Mouse (Mus musculus) neutrophil, adult 83 days (primary cell): Measurements from ENCODE around the gene Krt84. TPM values are rescaled to one million over a fixed set of nuclear protein-coding genes. Genes with fewer than 3 reads are reported as not detected.

Experiments used
- total RNA-seq, 2 experiments: library from RNA; stranded (reverse); gene quantifications; one replicate each; pipeline ENCODE4 v1.2.4; 2023

The Krt84 gene
- not detected for total RNA-seq

DNA sequence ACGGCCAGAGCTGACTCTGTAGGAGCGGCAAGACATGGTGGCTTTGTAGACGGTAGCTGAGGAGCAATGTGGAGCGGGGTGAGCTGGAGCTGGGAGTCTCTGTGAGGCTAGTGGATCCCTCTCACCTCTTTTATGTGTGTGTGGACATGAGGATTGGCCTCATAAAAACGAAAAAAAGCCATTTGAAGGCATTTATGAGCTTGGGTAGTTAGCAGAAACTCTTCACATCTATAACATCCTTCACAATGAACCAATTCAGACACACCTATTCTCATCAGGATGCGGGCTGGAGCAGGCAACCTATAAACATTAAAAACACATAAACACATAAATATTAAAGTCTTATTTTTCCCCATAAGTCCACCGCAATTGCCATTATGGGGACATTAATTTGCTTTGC is at the start of gene Krt84:
Krt84 (minus strand) TSS at position 101 of the 400 bp plus-strand sequence.

DNA sequence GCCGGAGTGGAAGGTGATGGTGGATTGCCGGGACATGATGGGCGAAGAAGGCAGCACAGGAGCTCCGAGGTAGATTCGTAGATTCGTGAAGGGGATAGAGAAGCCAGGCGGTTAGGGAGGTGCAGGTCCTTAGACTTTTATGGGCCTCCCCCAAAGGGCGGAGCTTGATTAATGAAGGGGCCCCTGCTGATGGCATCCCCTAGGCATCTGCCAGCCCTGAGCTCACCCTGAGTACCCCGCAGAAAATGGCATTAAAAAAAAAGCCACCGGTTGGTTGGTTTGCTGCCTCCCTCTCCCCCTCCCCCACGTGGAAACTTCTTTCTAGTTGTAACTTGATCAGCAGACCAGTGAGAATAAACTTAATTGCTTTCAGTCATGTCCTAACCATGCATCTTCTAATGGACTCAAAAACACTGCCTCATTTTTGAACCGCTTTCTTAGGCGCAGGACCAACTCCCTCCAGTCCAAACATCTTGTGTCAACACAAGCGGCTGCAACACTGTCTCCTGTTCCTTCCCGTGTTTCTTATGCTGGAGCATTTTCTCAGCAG is 41.3 kb upstream of the Krt84 start, which contains the start of gene Krt75:
Krt75 (minus strand) TSS at position 109 of the 550 bp plus-strand sequence.

DNA sequence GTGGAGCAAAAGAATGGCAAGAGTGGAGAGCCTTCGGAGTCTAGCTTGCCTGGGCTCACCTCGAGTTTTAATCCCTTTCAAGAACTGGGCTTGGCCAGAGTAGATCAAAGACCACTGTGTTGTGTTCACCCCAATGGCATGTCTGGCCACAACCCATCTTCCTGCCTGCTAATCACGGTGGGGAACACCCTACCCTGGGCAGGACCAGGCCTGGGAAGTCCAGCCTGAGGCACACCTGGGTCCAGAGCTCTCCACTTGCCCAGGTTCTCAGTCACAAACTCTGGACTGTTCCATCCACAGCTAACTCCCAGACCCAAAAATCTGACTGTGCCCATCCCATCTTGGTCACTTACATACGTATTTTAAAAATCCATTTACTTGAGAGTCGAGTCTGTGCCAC is 30.2 kb upstream of the Krt84 start, which contains the start of gene Krt90:
Krt90 (minus strand) TSS at position 101 of the 400 bp plus-strand sequence.

DNA sequence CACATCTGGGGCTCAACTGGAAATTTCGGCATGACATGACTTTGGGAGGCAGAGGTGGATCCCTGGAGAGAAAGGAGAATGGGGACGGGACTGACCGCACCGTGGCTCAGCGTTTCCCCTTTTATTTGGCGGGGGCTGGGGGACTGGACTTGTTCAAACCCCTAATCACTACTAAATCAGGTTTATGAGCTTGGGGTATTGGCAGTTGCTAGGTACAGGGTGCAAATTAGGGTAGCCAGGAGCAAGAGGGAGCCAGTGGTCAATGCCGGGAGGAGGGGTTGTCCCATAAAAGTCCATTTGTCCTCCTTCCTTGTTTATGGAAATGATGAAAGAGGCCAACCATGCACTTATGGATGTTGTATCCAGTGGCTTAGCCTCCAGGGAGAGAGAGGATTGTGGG is 17.9 kb upstream of the Krt84 start, which contains the start of gene Krt82:
Krt82 (minus strand) TSS at position 101 of the 400 bp plus-strand sequence.

DNA sequence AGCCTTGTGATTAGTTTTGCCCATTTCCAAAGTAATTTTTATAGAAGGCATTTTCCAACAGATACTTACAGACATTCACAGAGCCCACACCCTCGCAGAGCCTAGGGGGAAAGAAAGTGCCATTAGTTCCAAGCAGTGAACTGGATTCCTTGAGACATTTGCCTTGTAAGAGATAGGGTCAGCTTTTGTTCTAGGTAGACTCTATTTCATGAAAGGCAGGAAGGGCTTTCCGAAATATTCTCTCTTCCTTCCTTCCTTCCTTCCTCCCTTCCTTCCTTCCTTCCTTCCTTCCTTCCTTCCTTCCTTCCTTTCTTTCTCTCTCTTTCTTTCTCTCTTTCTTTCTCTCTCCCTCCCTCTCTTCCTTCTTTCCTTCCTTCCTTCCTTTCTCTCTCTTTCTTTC is 15.5 kb downstream of the Krt84 start, which contains the start of gene Gm49425:
Gm49425 (minus strand) TSS at position 101 of the 400 bp plus-strand sequence.

DNA sequence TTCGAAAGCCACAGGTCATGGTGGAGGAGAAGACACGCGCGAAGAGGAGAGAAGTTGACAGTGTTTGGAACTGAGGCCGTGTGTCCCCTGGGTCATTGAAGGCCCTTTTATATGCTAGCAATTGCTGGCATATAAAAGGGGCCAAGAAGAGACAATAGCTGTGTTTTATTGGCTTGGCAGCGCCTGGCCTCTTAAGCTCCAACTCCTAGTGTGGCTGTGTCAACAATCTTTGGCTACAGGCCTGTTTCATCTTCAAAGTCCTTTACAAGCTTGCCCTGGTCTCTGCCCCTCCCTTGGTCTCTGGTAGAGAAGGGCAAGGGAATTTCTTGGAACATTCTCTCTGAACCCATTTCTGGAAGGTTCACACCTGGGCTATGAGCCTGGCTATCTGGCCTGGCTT is 41.2 kb downstream of the Krt84 start, which contains the start of gene Krt83:
Krt83 (minus strand) TSS at position 82 of the 400 bp plus-strand sequence.

Other genes starting within 250 kb of the Krt84 start
- gene Atg101, start 248.5 kb downstream of the Krt84 start, total RNA-seq, result 10 to 100 TPM; 49.4 to 56.3 TPM
- under 1 TPM; 0.24 to 0.26 TPM for gene 6030408B16Rik, start 239.6 kb downstream of the Krt84 start, total RNA-seq
- 10 to 100 TPM; 27.7 to 29.9 TPM for gene Krt80, start 162.7 kb downstream of the Krt84 start, total RNA-seq
- 1 to 10 TPM; 3.7 to 4.5 TPM for gene Krt7, start 121.8 kb downstream of the Krt84 start, total RNA-seq
- not detected for gene Krt87, start 94.0 kb downstream of the Krt84 start, total RNA-seq
- gene Krt88, start 85.1 kb downstream of the Krt84 start, total RNA-seq, result not detected
- gene Krt81, start 69.1 kb downstream of the Krt84 start, total RNA-seq, result 1 to 10 TPM in 1 of 2 experiments, under 1 TPM in 1; 0.75 to 1.9 TPM
- 1 to 10 TPM; 4.3 to 5.9 TPM for gene Krt86, start 59.3 kb downstream of the Krt84 start, total RNA-seq
- gene Krt83, start 41.3 kb downstream of the Krt84 start, total RNA-seq, result 10 to 100 TPM; 15.9 to 16.6 TPM
- gene Gm49425, start 15.6 kb downstream of the Krt84 start, total RNA-seq, result not detected
- not detected for gene Krt82, start 17.8 kb upstream of the Krt84 start, total RNA-seq
- not detected for gene Krt90, start 30.1 kb upstream of the Krt84 start, total RNA-seq
- under 1 TPM; 0.64 to 0.70 TPM for gene Krt75, start 41.1 kb upstream of the Krt84 start, total RNA-seq
- not detected for gene Gm5414, start 95.4 kb upstream of the Krt84 start, total RNA-seq
- not detected for gene Gm5478, start 114.6 kb upstream of the Krt84 start, total RNA-seq
- gene Krt6b, start 147.5 kb upstream of the Krt84 start, total RNA-seq, result not detected
- not detected for gene Krt6a, start 161.5 kb upstream of the Krt84 start, total RNA-seq
- not detected for gene Krt5, start 180.1 kb upstream of the Krt84 start, total RNA-seq
- gene Krt71, start 210.3 kb upstream of the Krt84 start, total RNA-seq, result not detected